Mouse (Mus musculus) stomach, postnatal 0 days (tissue): ENCODE measurements around the gene Agbl3. TPM values are rescaled to one million over a fixed set of nuclear protein-coding genes. Genes with fewer than 3 reads are reported as not detected.
A peak's percentile ranks its signal among the peaks of the same experiment; 100 is the strongest.

Experiments
- ATAC-seq: fragments of 200-750 bp; cut with Nextera tagmentation; 2 replicates; pipeline ENCODE4 v1.8.0; 2017; ENCODE audit not compliant: low FRiP score, low TSS enrichment
- DNase-seq: peaks from one replicate; pipeline ENCODE4 v3.0.0-alpha.2; 2016; ENCODE audit warnings: low spot score
- H3K27ac ChIP-seq: fragments of 300-500 bp; sonication (generic); replicated peaks from 2 replicates; pipeline ENCODE4 v1.5.1; 2014; ENCODE audit warnings: mild to moderate bottlenecking, control low read depth
- H3K27me3 ChIP-seq: fragments of 300-500 bp; sonication (generic); 2 replicates; pipeline ENCODE4 v1.6.1; 2014; ENCODE audit warnings: low read length; ENCODE audit not compliant: control insufficient read depth, insufficient read depth
- H3K36me3 ChIP-seq: fragments of 300-500 bp; sonication (generic); 2 replicates; pipeline ENCODE4 v1.6.1; 2014; ENCODE audit warnings: low read length, mixed read lengths; ENCODE audit not compliant: control insufficient read depth, insufficient read depth
- H3K4me1 ChIP-seq: fragments of 300-500 bp; sonication (generic); replicated peaks from 2 replicates; pipeline ENCODE4 v1.6.1; 2014; ENCODE audit warnings: antibody characterized with exemption; ENCODE audit not compliant: control insufficient read depth, insufficient read depth
- H3K4me2 ChIP-seq: fragments of 300-500 bp; sonication (generic); replicated peaks from 2 replicates; pipeline ENCODE4 v1.6.1; 2014; ENCODE audit warnings: low read depth, mild to moderate bottlenecking, control low read depth, moderate library complexity
- H3K4me3 ChIP-seq: fragments of 300-500 bp; sonication (generic); 2 replicates; pipeline ENCODE4 v1.5.1; 2014; ENCODE audit warnings: low read depth, low read length, control low read depth
- H3K9ac ChIP-seq: fragments of 300-500 bp; sonication (generic); 2 replicates; pipeline ENCODE4 v1.6.1; 2014; ENCODE audit warnings: mild to moderate bottlenecking, low read length, control low read depth, mixed read lengths
- H3K9me3 ChIP-seq: fragments of 300-500 bp; sonication (generic); 2 replicates; pipeline ENCODE4 v1.6.1; 2016; ENCODE audit warnings: low read length; ENCODE audit not compliant: control insufficient read depth
- CTCF ChIP-seq: IDR thresholded peaks from 2 replicates; pipeline ENCODE4 v1.5.1; 2016; ENCODE audit warnings: antibody characterized with exemption, low read depth, mild to moderate bottlenecking, moderate library complexity
- EP300 ChIP-seq: optimal IDR thresholded peaks from 2 replicates; pipeline ENCODE3; 2016; ENCODE audit warnings: antibody characterized with exemption
- WGBS: fragments of 180-500 bp; shearing (Covaris S2); extraction: QIAGEN DNeasy Blood & Tissue Kit; methylation state at CpG from one replicate; pipeline ENCODE4 v1.1.7; 2014; 5-methylcytosine and 5-hydroxymethylcytosine counted together
- polyA plus RNA-seq: library from polyadenylated mRNA; unstranded; fragments of >200 nt; fragmentation: Nextera tagmentation; extraction: Ambion mirVana; gene quantifications from 2 replicates; pipeline ENCODE4 v1.2.1, GENCODE M21; 2015

Agbl3 gene
- polyA plus RNA-seq, 1 experiment from 2014 or later, result 6.0 TPM

GRCm38 (mm10) chr6:34867301-34867994, 87.2 kb downstream of the Agbl3 start:
- Histone ChIP-seq H3K4me3 (no peak overlapping the region), H3K9ac (no peak overlapping the region), H3K36me3 (no peaks in the 10 kb centered on the region), H3K9me3 (no peaks in the 10 kb centered on the region), H3K4me1 (peaks cover 3% of the 10 kb centered on the region), H3K27me3 (no peaks in the 10 kb centered on the region), H3K27ac (peak overlapping the region; percentile 35; the same call in 1 of the 2 replicates), H3K4me2 (no peak overlapping the region)
- WGBS, result 76% methylated on average over 16 of the region's 16 CpGs
- no peak for TF ChIP-seq CTCF
- no peak for TF ChIP-seq EP300
- ATAC-seq, result no peak
- DNase-seq, result no peak

GRCm38 (mm10) chr6:34867995-34868350, 87.7 kb downstream of the Agbl3 start:
- H3K27ac ChIP-seq, result no peak overlapping the region
- H3K9me3 ChIP-seq, result no peaks in the 10 kb centered on the region
- 76% methylated on average over 10 of the region's 10 CpGs for WGBS
- H3K4me2 ChIP-seq, result no peak overlapping the region
- ATAC-seq, result no peak
- no peaks in the 10 kb centered on the region for H3K36me3 ChIP-seq
- TF ChIP-seq EP300 (no peak), CTCF (no peak)
- DNase-seq, result no peak
- H3K9ac ChIP-seq, result no peak overlapping the region
- H3K4me1 ChIP-seq, result peaks cover 3% of the 10 kb centered on the region
- H3K27me3 ChIP-seq, result no peaks in the 10 kb centered on the region
- H3K4me3 ChIP-seq, result no peak overlapping the region

DNA sequence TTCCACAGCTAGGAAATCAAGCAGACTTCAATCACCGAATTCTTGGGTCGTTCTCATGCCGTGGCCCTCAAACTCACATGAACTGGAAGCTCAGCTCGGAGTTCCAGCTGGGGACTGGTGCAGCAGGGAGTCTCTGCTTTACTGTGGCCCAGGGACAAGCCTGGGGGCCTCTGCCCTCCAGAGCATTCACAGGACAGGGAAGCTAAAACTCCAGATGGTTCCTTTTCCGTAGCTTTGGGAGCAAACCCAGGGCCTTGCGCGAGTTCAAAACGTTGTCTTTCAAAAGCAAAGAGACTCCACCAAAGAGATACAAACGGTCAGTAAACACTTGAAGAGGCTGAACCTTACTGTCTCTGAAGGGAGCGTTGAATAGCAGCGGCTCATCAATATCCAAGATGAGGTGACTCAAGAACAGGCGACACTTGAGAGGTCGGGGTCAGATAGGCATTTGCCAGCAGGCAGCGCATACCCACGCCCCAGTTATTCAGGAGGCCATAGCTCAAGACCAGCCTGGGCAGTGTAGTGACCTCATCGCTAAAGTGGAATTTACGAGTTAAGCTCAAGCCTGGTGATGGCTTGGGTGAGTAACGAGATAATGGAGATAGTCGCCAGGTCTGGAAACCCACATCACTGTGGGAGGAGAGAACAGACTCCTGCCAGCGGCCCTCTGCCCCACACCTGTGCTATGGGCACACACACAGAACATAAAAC, 88.4 kb downstream of the Agbl3 start:
- 75% methylated on average over 20 of the region's 20 CpGs for WGBS
- Histone ChIP-seq H3K4me1 (peaks cover 3% of the 10 kb centered on the region), H3K9me3 (no peaks in the 10 kb centered on the region), H3K27ac (no peak overlapping the region), H3K4me2 (no peak overlapping the region), H3K9ac (no peak overlapping the region), H3K36me3 (no peaks in the 10 kb centered on the region), H3K27me3 (no peaks in the 10 kb centered on the region), H3K4me3 (no peak overlapping the region)
- DNase-seq, result no peak
- TF ChIP-seq CTCF, result no peak
- TF ChIP-seq EP300, result no peak
- peak; percentile 31; the same call in 1 of the 2 replicates for ATAC-seq

DNA sequence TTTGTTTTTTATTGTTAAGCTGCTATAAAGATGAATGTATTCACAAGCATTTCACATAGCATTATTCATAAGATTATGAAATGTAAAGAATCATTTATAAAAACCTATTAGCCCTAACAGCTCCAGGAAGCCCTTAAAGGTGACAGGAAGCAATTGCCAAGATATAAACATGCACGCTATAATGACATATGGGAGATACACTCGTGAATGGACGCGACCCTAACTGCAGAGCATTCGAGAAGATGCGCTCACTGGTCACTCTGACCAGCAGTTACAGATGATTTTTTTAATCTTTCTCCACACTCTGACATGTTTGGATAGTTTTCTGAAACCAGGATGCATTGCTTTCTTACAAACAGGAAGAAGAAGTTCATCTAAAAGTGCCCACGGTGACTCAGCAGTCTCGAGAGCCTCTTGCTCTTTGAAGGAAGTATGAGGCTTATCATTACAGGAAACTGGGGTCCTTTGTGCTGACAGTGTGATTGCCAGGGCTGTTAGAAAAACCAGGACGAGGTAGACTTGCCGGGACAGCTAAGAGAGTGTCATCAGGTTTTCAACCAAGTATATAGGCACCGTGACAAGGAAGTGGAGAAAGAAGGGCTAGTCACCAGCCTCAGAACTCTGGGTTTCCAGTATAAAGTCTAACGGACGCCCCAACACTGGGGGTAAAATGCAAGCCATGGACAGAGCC, 89.1 kb downstream of the Agbl3 start:
- no peaks in the 10 kb centered on the region for H3K27me3 ChIP-seq
- H3K27ac ChIP-seq, result peak overlapping the region; percentile 61
- DNase-seq, result no peak
- ATAC-seq, result peak; percentile 45; the same call in 1 of the 2 replicates
- no peak overlapping the region for H3K4me3 ChIP-seq
- H3K9me3 ChIP-seq, result no peaks in the 10 kb centered on the region
- no peak overlapping the region for H3K9ac ChIP-seq
- peaks cover 3% of the 10 kb centered on the region for H3K4me1 ChIP-seq
- TF ChIP-seq EP300 (no peak), CTCF (no peak)
- no peaks in the 10 kb centered on the region for H3K36me3 ChIP-seq
- 53% methylated on average over 13 of the region's 13 CpGs for WGBS
- H3K4me2 ChIP-seq, result no peak overlapping the region

DNA sequence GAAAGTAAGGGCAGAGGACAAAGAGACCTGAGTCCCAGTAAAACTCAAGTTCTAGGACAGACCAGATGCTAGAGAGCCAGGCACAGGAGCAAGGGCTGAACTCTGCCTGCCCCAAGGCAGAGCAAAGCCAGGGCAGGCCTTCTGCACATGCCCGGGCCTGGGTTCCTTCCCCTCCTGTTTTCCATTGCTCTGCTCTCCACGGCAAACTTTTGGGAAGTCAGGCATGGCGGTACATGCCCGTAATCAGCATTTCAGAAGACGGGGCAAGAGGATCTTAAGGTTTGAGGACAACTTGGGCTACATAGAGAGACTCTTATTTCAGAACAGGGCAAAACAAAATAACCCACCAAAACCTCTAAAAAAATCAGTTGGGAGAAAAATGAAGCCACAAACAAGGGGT, 89.9 kb downstream of the Agbl3 start:
- 67% methylated on average over 5 of the region's 5 CpGs for WGBS
- ATAC-seq, result no peak
- no peak for DNase-seq
- no peak for TF ChIP-seq EP300
- TF ChIP-seq CTCF, result no peak
- no peaks in the 10 kb centered on the region for H3K27me3 ChIP-seq
- no peaks in the 10 kb centered on the region for H3K36me3 ChIP-seq
- H3K4me3 ChIP-seq, result no peak overlapping the region
- H3K4me1 ChIP-seq, result peaks cover 3% of the 10 kb centered on the region
- no peak overlapping the region for H3K9ac ChIP-seq
- H3K27ac ChIP-seq, result peak overlapping the region; percentile 61
- H3K4me2 ChIP-seq, result no peak overlapping the region
- no peaks in the 10 kb centered on the region for H3K9me3 ChIP-seq
